Mouse (Mus musculus): ENCODE measurements at regions not wholly inside any gene's neighbourhood (a gene's known extent, or its start where the extent isn't known, plus 50 kb on each side); places are given as distances from the start of the nearest gene placed in this dataset.

- H3K4me1 ChIP-seq (replicated peaks): peaks cover 14% of the 10 kb centered on the region
- ATAC-seq (ENCODE audit: low read depth): no peak
- no peaks in the 10 kb centered on the region for H3K36me3 ChIP-seq
- 82% methylated on average over 4 of the region's 4 CpGs for WGBS
- H3K27ac ChIP-seq (replicated peaks): no peak overlapping the region
- H3K9ac ChIP-seq: no peak overlapping the region
- H3K27me3 ChIP-seq: no peaks in the 10 kb centered on the region
- no peak overlapping the region for H3K4me2 ChIP-seq
- H3K9me3 ChIP-seq: no peaks in the 10 kb centered on the region
- H3K4me3 ChIP-seq: no peak overlapping the region
Measured at GRCm38 (mm10) chr12:25417336-25417735, 320.4 kb upstream of the Id2 start.

GRCm38 (mm10) chr12:25416571-25416970, 319.6 kb upstream of the Id2 start:
- ATAC-seq (ENCODE audit: low read depth): no peak
- 57% methylated on average over 3 of the region's 3 CpGs for WGBS
- Histone ChIP-seq H3K4me1 (replicated peaks) (peaks cover 14% of the 10 kb centered on the region), H3K9ac (no peak overlapping the region), H3K27me3 (no peaks in the 10 kb centered on the region), H3K9me3 (no peaks in the 10 kb centered on the region), H3K4me2 (no peak overlapping the region), H3K36me3 (no peaks in the 10 kb centered on the region), H3K4me3 (no peak overlapping the region), H3K27ac (replicated peaks) (no peak overlapping the region)

GRCm38 (mm10) chr12:25415641-25416040, 318.7 kb upstream of the Id2 start:
- no peak overlapping the region for H3K4me2 ChIP-seq
- no peaks in the 10 kb centered on the region for H3K9me3 ChIP-seq
- H3K27ac ChIP-seq (replicated peaks): no peak overlapping the region
- no peak overlapping the region for H3K4me3 ChIP-seq
- H3K9ac ChIP-seq: no peak overlapping the region
- peaks cover 14% of the 10 kb centered on the region for H3K4me1 ChIP-seq (replicated peaks)
- no peaks in the 10 kb centered on the region for H3K27me3 ChIP-seq
- H3K36me3 ChIP-seq: no peaks in the 10 kb centered on the region
- WGBS: 22% methylated on average over 3 of the region's 3 CpGs
- no peak for ATAC-seq (ENCODE audit: low read depth)

- ATAC-seq (ENCODE audit: low read depth): no peak
- no peak overlapping the region for H3K4me2 ChIP-seq
- no peak overlapping the region for H3K9ac ChIP-seq
- no peak overlapping the region for H3K4me3 ChIP-seq
- no peaks in the 10 kb centered on the region for H3K9me3 ChIP-seq
- 14% methylated on average over 2 of the region's 2 CpGs for WGBS
- no peaks in the 10 kb centered on the region for H3K36me3 ChIP-seq
- H3K4me1 ChIP-seq (replicated peaks): peaks cover 14% of the 10 kb centered on the region
- H3K27ac ChIP-seq (replicated peaks): no peak overlapping the region
- H3K27me3 ChIP-seq: no peaks in the 10 kb centered on the region
Measured at GRCm38 (mm10) chr12:25415232-25415631, 318.3 kb upstream of the Id2 start.

GRCm38 (mm10) chr12:25407301-25407700, 310.4 kb upstream of the Id2 start:
- Histone ChIP-seq H3K9me3 (0 out of 2 replicates have a peak, but pooled peaks cover 5% of the 10 kb centered on the region), H3K4me3 (no peak overlapping the region), H3K27ac (replicated peaks) (no peak overlapping the region), H3K4me1 (replicated peaks) (no peaks in the 10 kb centered on the region), H3K9ac (no peak overlapping the region), H3K27me3 (no peaks in the 10 kb centered on the region), H3K36me3 (no peaks in the 10 kb centered on the region), H3K4me2 (no peak overlapping the region)
- WGBS: 96% methylated on average over 2 of the region's 2 CpGs
- no peak for ATAC-seq (ENCODE audit: low read depth)

GRCm38 (mm10) chr12:25400326-25400725, 303.4 kb upstream of the Id2 start:
- 87% methylated on average over 5 of the region's 5 CpGs for WGBS
- Histone ChIP-seq H3K4me3 (no peak overlapping the region), H3K27ac (replicated peaks) (no peak overlapping the region), H3K27me3 (no peaks in the 10 kb centered on the region), H3K36me3 (no peaks in the 10 kb centered on the region), H3K4me2 (no peak overlapping the region), H3K9ac (no peak overlapping the region), H3K4me1 (replicated peaks) (no peaks in the 10 kb centered on the region), H3K9me3 (no peaks in the 10 kb centered on the region)
- no peak for ATAC-seq (ENCODE audit: low read depth)

- Histone ChIP-seq H3K4me2 (no peak overlapping the region), H3K9me3 (no peaks in the 10 kb centered on the region), H3K4me1 (replicated peaks) (no peaks in the 10 kb centered on the region), H3K27ac (replicated peaks) (no peak overlapping the region), H3K27me3 (no peaks in the 10 kb centered on the region), H3K9ac (no peak overlapping the region), H3K4me3 (no peak overlapping the region), H3K36me3 (no peaks in the 10 kb centered on the region)
- no peak for ATAC-seq (ENCODE audit: low read depth)
- WGBS: 80% methylated on average over 3 of the region's 3 CpGs
Measured at GRCm38 (mm10) chr12:25398726-25399125, 301.8 kb upstream of the Id2 start.

- Histone ChIP-seq H3K9ac (no peak overlapping the region), H3K9me3 (no peaks in the 10 kb centered on the region), H3K4me1 (replicated peaks) (no peaks in the 10 kb centered on the region), H3K36me3 (no peaks in the 10 kb centered on the region), H3K4me2 (no peak overlapping the region), H3K27ac (replicated peaks) (no peak overlapping the region), H3K27me3 (no peaks in the 10 kb centered on the region), H3K4me3 (no peak overlapping the region)
- no peak for ATAC-seq (ENCODE audit: low read depth)
- WGBS: 94% methylated on average over 3 of the region's 3 CpGs
Measured at GRCm38 (mm10) chr12:25394326-25394725, 297.4 kb upstream of the Id2 start.

GRCm38 (mm10) chr12:25393501-25393900, 296.6 kb upstream of the Id2 start:
- 77% methylated on average over 4 of the region's 4 CpGs for WGBS
- Histone ChIP-seq H3K4me1 (replicated peaks) (no peaks in the 10 kb centered on the region), H3K27me3 (no peaks in the 10 kb centered on the region), H3K9me3 (no peaks in the 10 kb centered on the region), H3K4me2 (no peak overlapping the region), H3K9ac (no peak overlapping the region), H3K4me3 (no peak overlapping the region), H3K36me3 (no peaks in the 10 kb centered on the region), H3K27ac (replicated peaks) (no peak overlapping the region)
- no peak for ATAC-seq (ENCODE audit: low read depth)

GRCm38 (mm10) chr12:25389202-25389601, 292.3 kb upstream of the Id2 start:
- no peak for ATAC-seq (ENCODE audit: low read depth)
- Histone ChIP-seq H3K4me3 (no peak overlapping the region), H3K4me2 (no peak overlapping the region), H3K36me3 (no peaks in the 10 kb centered on the region), H3K27ac (replicated peaks) (no peak overlapping the region), H3K27me3 (no peaks in the 10 kb centered on the region), H3K9ac (no peak overlapping the region), H3K4me1 (replicated peaks) (no peaks in the 10 kb centered on the region), H3K9me3 (no peaks in the 10 kb centered on the region)
- 80% methylated on average over 5 of the region's 5 CpGs for WGBS

GRCm38 (mm10) chr12:25387791-25388280, 290.9 kb upstream of the Id2 start:
- Histone ChIP-seq H3K27ac (replicated peaks) (no peak overlapping the region), H3K36me3 (no peaks in the 10 kb centered on the region), H3K9ac (no peak overlapping the region), H3K4me2 (no peak overlapping the region), H3K9me3 (no peaks in the 10 kb centered on the region), H3K27me3 (no peaks in the 10 kb centered on the region), H3K4me3 (no peak overlapping the region), H3K4me1 (replicated peaks) (no peaks in the 10 kb centered on the region)
- no peak for ATAC-seq (ENCODE audit: low read depth)
- 57% methylated on average over 5 of the region's 5 CpGs for WGBS

GRCm38 (mm10) chr12:25382961-25383360, 286.0 kb upstream of the Id2 start:
- H3K27ac ChIP-seq (replicated peaks): no peak overlapping the region
- no peaks in the 10 kb centered on the region for H3K36me3 ChIP-seq
- no peak overlapping the region for H3K4me3 ChIP-seq
- no peak for ATAC-seq (ENCODE audit: low read depth)
- H3K4me1 ChIP-seq (replicated peaks): no peaks in the 10 kb centered on the region; the same call in 1 of the 2 replicates
- no peak overlapping the region for H3K9ac ChIP-seq
- H3K9me3 ChIP-seq: no peaks in the 10 kb centered on the region
- WGBS: 83% methylated on average over 6 of the region's 6 CpGs
- no peak overlapping the region for H3K4me2 ChIP-seq
- H3K27me3 ChIP-seq: no peaks in the 10 kb centered on the region

GRCm38 (mm10) chr12:25382475-25382874, 285.5 kb upstream of the Id2 start:
- no peak overlapping the region for H3K27ac ChIP-seq (replicated peaks)
- ATAC-seq (ENCODE audit: low read depth): no peak

More at GRCm38 (mm10) chr12:25382475-25382874, 285.5 kb upstream of the Id2 start:
- no peaks in the 10 kb centered on the region for H3K36me3 ChIP-seq
- WGBS: 93% methylated on average over 2 of the region's 2 CpGs
- H3K9ac ChIP-seq: no peak overlapping the region
- no peak overlapping the region for H3K4me2 ChIP-seq
- no peaks in the 10 kb centered on the region for H3K9me3 ChIP-seq
- no peak overlapping the region for H3K4me3 ChIP-seq
- no peaks in the 10 kb centered on the region for H3K27me3 ChIP-seq
- H3K4me1 ChIP-seq (replicated peaks): no peaks in the 10 kb centered on the region; the same call in 1 of the 2 replicates
